Mouse (Mus musculus): ENCODE data around the gene Dusp1.

- TF ChIP-seq CTCF (IDR thresholded peaks at IDR 0.05; ENCODE audit: low read depth, low read length), result no peak
- TF ChIP-seq POLR2AphosphoS5 (IDR thresholded peaks at IDR 0.05; ENCODE audit: insufficient replicate concordance, low read depth, low read length), result no peak
- no peak for TF ChIP-seq TAL1 (conservative IDR thresholded peaks at IDR 0.05; ENCODE audit: low read depth, low read length)
Measured at GRCm38 (mm10) chr17:26579396-26579795, 17.5 kb upstream of the Dusp1 start.
